Mouse (Mus musculus) E14TG2a.4 (cell line): ENCODE measurements around the gene Krt72.

Experiments
- CTCF ChIP-seq: conservative IDR thresholded peaks from 2 replicates; pipeline ENCODE4 v1.5.1; 2014; ENCODE audit warnings: low read length
- NANOG ChIP-seq: IDR thresholded peaks from 2 replicates; pipeline ENCODE4 v1.6.1; 2014; ENCODE audit warnings: borderline replicate concordance, low read length, mixed read lengths
- POU5F1 ChIP-seq: IDR thresholded peaks from 2 replicates; pipeline ENCODE4 v1.6.1; 2014; ENCODE audit warnings: low read length, borderline replicate concordance

DNA sequence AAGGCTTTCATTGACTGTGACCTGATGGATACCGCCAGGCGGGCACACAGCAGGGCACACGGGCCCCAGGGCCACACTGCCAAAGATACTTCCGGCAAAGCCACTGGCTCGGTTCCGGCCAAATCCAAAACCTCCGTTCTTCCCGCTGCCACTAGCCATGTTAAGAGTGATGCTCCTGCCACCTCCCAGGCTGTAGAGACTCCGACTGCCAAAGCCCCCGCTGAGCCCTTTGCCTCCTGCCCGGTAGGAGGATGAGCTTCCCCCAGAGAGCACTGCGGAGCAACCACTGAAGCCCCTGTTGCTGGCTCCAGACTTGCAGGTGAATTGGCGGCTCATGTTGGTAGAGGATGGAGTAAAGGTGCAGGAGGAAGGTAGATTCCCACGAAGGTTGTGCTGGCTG, 43.5 kb downstream of the Krt72 start, which contains the start of gene Krt71:
- TF ChIP-seq CTCF (no peak), POU5F1 (no peak), NANOG (no peak)
